Comparison of ENCODE assay signal across 8 mouse cellular contexts in genomic region chr10:75365231-75365633, GRCm38 (mm10). TPM values are rescaled to one million over a fixed set of nuclear protein-coding genes. Genes with fewer than 3 reads are reported as not detected.
DNase-seq lines count a peak whose midpoint lies in the region; ATAC-seq and TF ChIP-seq lines count a peak whose summit lies in the region.

No protein-coding gene starts in this region.

- no peak for TF ChIP-seq CTCF in lung, adult 2 months (IDR thresholded peaks at IDR 0.05; ENCODE audit: insufficient read depth, low read length)

- H3K4me2 ChIP-seq in hindbrain, embryonic 15.5 days = peak overlapping the region; percentile 28; the same call in 1 of the 2 replicates

- H3K4me1 ChIP-seq in lung, adult 2 months (ENCODE audit: control insufficient read depth, insufficient read depth, low read length) = peaks cover 6% of the 10 kb centered on the region
- peaks cover 7% of the 10 kb centered on the region; the same call in 1 of the 2 replicates for H3K4me1 ChIP-seq in hindbrain, embryonic 15.5 days (replicated peaks)

- TF ChIP-seq POLR2A in lung, adult 2 months (IDR thresholded peaks at IDR 0.05; ENCODE audit: borderline replicate concordance, extremely low read depth, low read depth, low read length) = 0 out of 2 replicates have a peak, but pooled peaks have one; percentile 9

- ATAC-seq in hindbrain, embryonic 15.5 days (ENCODE audit: low FRiP score, low read depth) = no peak

- H3K36me3 ChIP-seq in hindbrain, embryonic 15.5 days = no peaks in the 10 kb centered on the region

- H3K9me3 ChIP-seq in hindbrain, embryonic 15.5 days = no peaks in the 10 kb centered on the region

- H3K4me3 ChIP-seq in lung, adult 2 months (replicated peaks; ENCODE audit: extremely low read depth, low read depth, low read length) = peak overlapping the region; percentile 58
- H3K4me3 ChIP-seq in hindbrain, embryonic 15.5 days = no peak overlapping the region

- H3K27ac ChIP-seq in hindbrain, embryonic 15.5 days (replicated peaks) = no peak overlapping the region; the same call in 1 of the 2 replicates

- H3K9ac ChIP-seq in hindbrain, embryonic 15.5 days = no peak overlapping the region

- DNase-seq in lung, adult 2 months = no peak
- no peak for DNase-seq in lung, postnatal 25 days (ENCODE audit: low spot score)
- DNase-seq in T-cell, adult 2 months (ENCODE audit: low spot score) = peak; percentile 45
- DNase-seq in natural killer cell, adult 2 months (ENCODE audit: low spot score in 2 of 2) = peak; percentile 23 to 25
- DNase-seq in ovary, postnatal 14 days (ENCODE audit: low spot score) = no peak
- no peak for DNase-seq in gastrocnemius, postnatal 10 days
- DNase-seq in right cerebral cortex, postnatal 10 days (ENCODE audit: low spot score in 2 of 2) = no peak

- 51% methylated on average over 6 of the region's 6 CpGs for WGBS in lung, adult 2 months
- 45% methylated on average over 6 of the region's 6 CpGs for WGBS in hindbrain, embryonic 15.5 days

- H3K27me3 ChIP-seq in hindbrain, embryonic 15.5 days = no peaks in the 10 kb centered on the region

RNA-seq across cellular contexts. Expression of gene Upb1, which starts 35.7 kb away (rescaled TPM):
- 0.35 and 0.59 TPM in 2 replicates for polyA plus RNA-seq in lung, adult 2 months (2012; rRNA removed)
- 0.47 and 0.49 TPM in 2 replicates for polyA plus RNA-seq in hindbrain, embryonic 15.5 days (2015; fragmentation: Nextera tagmentation; extraction: Ambion mirVana)
- under 1 TPM; 0.20 to 0.21 TPM for total RNA-seq in gastrocnemius, postnatal 10 days (2021)

RNA-seq across cellular contexts. Expression of gene Adora2a, which starts 48.6 kb away (rescaled TPM):
- polyA plus RNA-seq in lung, adult 2 months (2012; rRNA removed) = 12.3 and 13.3 TPM in 2 replicates
- polyA plus RNA-seq in hindbrain, embryonic 15.5 days (2015; fragmentation: Nextera tagmentation; extraction: Ambion mirVana) = 3.5 and 4.1 TPM in 2 replicates
- 1 to 10 TPM; 4.3 to 6.2 TPM for total RNA-seq in gastrocnemius, postnatal 10 days (2021)

Comparison
In these comparisons a context has a peak if more than half of its experiments do, and no peak if none do; other contexts are left out.
1. DNase-seq: peak in T-cell, adult 2 months (single experiment) and natural killer cell, adult 2 months (2 of 2); none in lung, adult 2 months (single experiment), lung, postnatal 25 days (single experiment), ovary, postnatal 14 days (single experiment), gastrocnemius, postnatal 10 days (single experiment) and right cerebral cortex, postnatal 10 days (0 of 2).